Mouse (Mus musculus) lung, postnatal 4 days (tissue): ENCODE measurements around the gene Adsl.
"Not testable (repeated sequence)": the region's sequence is repeated elsewhere in the genome, so short reads cannot be mapped to it uniquely, and the experiment has no call there.

Experiments
- DNase-seq, 2 experiments: peaks; one replicate each; pipeline ENCODE4 v3.0.0; 2021

Gene Adsl

GRCm38 (mm10) chr15:80948145-80949135 is at the start of gene Adsl:
Gene Adsl (plus strand): TSS chr15:80948490.
- peak; percentile 90 to 93 for DNase-seq

- no peak for DNase-seq
Observed at GRCm38 (mm10) chr15:80899806-80900205, 48.5 kb upstream of the Adsl start.

GRCm38 (mm10) chr15:80901806-80902513 is 46.3 kb upstream of the Adsl start:
- DNase-seq, result no peak

- DNase-seq, result not testable (repeated sequence)
Observed at GRCm38 (mm10) chr15:80904776-80905175, 43.5 kb upstream of the Adsl start.

GRCm38 (mm10) chr15:80910183-80910582 is 38.1 kb upstream of the Adsl start:
- DNase-seq, result no peak

- no peak for DNase-seq
Observed at GRCm38 (mm10) chr15:80910790-80911531, 37.3 kb upstream of the Adsl start.

GRCm38 (mm10) chr15:80912175-80912574 is 36.1 kb upstream of the Adsl start:
- DNase-seq, result no peak

GRCm38 (mm10) chr15:80913803-80914202 is 34.5 kb upstream of the Adsl start:
- no peak for DNase-seq

GRCm38 (mm10) chr15:80915850-80916249 is 32.4 kb upstream of the Adsl start:
- peak; percentile 36 to 41 for DNase-seq

GRCm38 (mm10) chr15:80916621-80917020 is 31.7 kb upstream of the Adsl start:
- no peak for DNase-seq

- no peak for DNase-seq
Observed at GRCm38 (mm10) chr15:80920346-80920745, 27.9 kb upstream of the Adsl start.

GRCm38 (mm10) chr15:80921781-80922180 is 26.5 kb upstream of the Adsl start:
- no peak for DNase-seq

- DNase-seq, result no peak
Observed at GRCm38 (mm10) chr15:80924211-80924610, 24.1 kb upstream of the Adsl start.

GRCm38 (mm10) chr15:80928811-80929355 is 19.4 kb upstream of the Adsl start:
- no peak for DNase-seq

GRCm38 (mm10) chr15:80930048-80930571 is 18.2 kb upstream of the Adsl start:
- DNase-seq, result peak in 1 of 2 experiments; percentile 58

GRCm38 (mm10) chr15:80930676-80931320 is 17.5 kb upstream of the Adsl start:
- DNase-seq, result not testable (repeated sequence)

GRCm38 (mm10) chr15:80931345-80931960 is 16.8 kb upstream of the Adsl start:
- DNase-seq, result no peak

GRCm38 (mm10) chr15:80934841-80935240 is 13.4 kb upstream of the Adsl start:
- no peak for DNase-seq

- DNase-seq, result peak; percentile 49 to 90
Observed at GRCm38 (mm10) chr15:80936686-80937085, 11.6 kb upstream of the Adsl start.

- no peak for DNase-seq
Observed at GRCm38 (mm10) chr15:80938615-80939014, 9.7 kb upstream of the Adsl start.

GRCm38 (mm10) chr15:80939401-80939800 is 8.9 kb upstream of the Adsl start:
- DNase-seq, result no peak
